Mouse (Mus musculus) spleen, postnatal 14 days (tissue): ENCODE measurements around the gene Nfic.
"Not testable (repeated sequence)": the region's sequence is repeated elsewhere in the genome, so short reads cannot be mapped to it uniquely, and the experiment has no call there.

Experiments
- DNase-seq, 2 experiments: peaks; one replicate each; pipeline ENCODE4 v3.0.0; 2021 to 2022; ENCODE audit warnings: low spot score in 2 of 2

Nfic gene

GRCm38 (mm10) chr10:81460951-81461350, 5.5 kb upstream of the Nfic start:
- DNase-seq = no peak

- DNase-seq = no peak
These were observed 5.0 kb upstream of the Nfic start for GRCm38 (mm10) chr10:81460471-81460870.

GRCm38 (mm10) chr10:81459399-81459798, 4.0 kb upstream of the Nfic start:
- no peak for DNase-seq

GRCm38 (mm10) chr10:81458267-81458666, 2.8 kb upstream of the Nfic start:
- DNase-seq = no peak

GRCm38 (mm10) chr10:81457624-81458023, 2.2 kb upstream of the Nfic start:
- DNase-seq = no peak

GRCm38 (mm10) chr10:81456983-81457563, 1.6 kb upstream of the Nfic start:
- no peak for DNase-seq

GRCm38 (mm10) chr10:81454106-81454505, 1.3 kb downstream of the Nfic start:
- DNase-seq = no peak

- DNase-seq = no peak
These were observed 2.5 kb downstream of the Nfic start for GRCm38 (mm10) chr10:81452947-81453288.

- DNase-seq = no peak
These were observed 3.0 kb downstream of the Nfic start for GRCm38 (mm10) chr10:81452237-81452946.

- no peak for DNase-seq
These were observed 4.1 kb downstream of the Nfic start for GRCm38 (mm10) chr10:81451365-81451745.

GRCm38 (mm10) chr10:81450641-81451364, 4.6 kb downstream of the Nfic start:
- no peak for DNase-seq

- peak; percentile 54 to 81 for DNase-seq
These were observed 5.3 kb downstream of the Nfic start for GRCm38 (mm10) chr10:81450140-81450539.

GRCm38 (mm10) chr10:81445516-81445915, 9.9 kb downstream of the Nfic start:
- DNase-seq = not testable (repeated sequence)

- no peak for DNase-seq
These were observed 14.4 kb downstream of the Nfic start for GRCm38 (mm10) chr10:81441019-81441418.

- no peak for DNase-seq
These were observed 20.0 kb downstream of the Nfic start for GRCm38 (mm10) chr10:81435436-81435835.

- DNase-seq = no peak
These were observed 20.8 kb downstream of the Nfic start for GRCm38 (mm10) chr10:81434361-81435263.

GRCm38 (mm10) chr10:81433541-81434289, 21.7 kb downstream of the Nfic start:
- peak; percentile 36 to 51 for DNase-seq

- DNase-seq = peak; percentile 74 to 84
These were observed 22.6 kb downstream of the Nfic start for GRCm38 (mm10) chr10:81432868-81433262.

- peak in 1 of 2 experiments; percentile 12 for DNase-seq
These were observed 23.1 kb downstream of the Nfic start for GRCm38 (mm10) chr10:81432169-81432867.

- peak in 1 of 2 experiments; percentile 6 for DNase-seq
These were observed 23.8 kb downstream of the Nfic start for GRCm38 (mm10) chr10:81431526-81432168.
